Mouse (Mus musculus): Measurements from ENCODE around the gene Agbl2.
"Not testable (repeated sequence)": the region's sequence is repeated elsewhere in the genome, so short reads cannot be mapped to it uniquely, and the experiment has no call there.

Agbl2 gene

GRCm38 (mm10) chr2:90816144-90816543 lies 33.6 kb downstream of the Agbl2 start:
- no peak for DNase-seq (ENCODE audit: low spot score)

GRCm38 (mm10) chr2:90818710-90819109 lies 36.2 kb downstream of the Agbl2 start:
- DNase-seq (ENCODE audit: low spot score): no peak

GRCm38 (mm10) chr2:90820894-90821293 lies 38.4 kb downstream of the Agbl2 start:
- DNase-seq (ENCODE audit: low spot score): no peak

- DNase-seq (ENCODE audit: low spot score): no peak
Observed at GRCm38 (mm10) chr2:90822978-90823377, 40.5 kb downstream of the Agbl2 start.

GRCm38 (mm10) chr2:90823781-90824180 lies 41.3 kb downstream of the Agbl2 start:
- no peak for DNase-seq (ENCODE audit: low spot score)

- not testable (repeated sequence) for DNase-seq (ENCODE audit: low spot score)
Observed at GRCm38 (mm10) chr2:90824528-90824927, 42.0 kb downstream of the Agbl2 start.

GRCm38 (mm10) chr2:90825515-90826172 lies 43.1 kb downstream of the Agbl2 start:
- peak; percentile 47 for DNase-seq (ENCODE audit: low spot score)

GRCm38 (mm10) chr2:90828739-90829138 lies 46.2 kb downstream of the Agbl2 start:
- no peak for DNase-seq (ENCODE audit: low spot score)

GRCm38 (mm10) chr2:90833502-90833901 lies 51.0 kb downstream of the Agbl2 start:
- no peak for DNase-seq (ENCODE audit: low spot score)

GRCm38 (mm10) chr2:90838621-90839020 lies 56.1 kb downstream of the Agbl2 start:
- DNase-seq (ENCODE audit: low spot score): peak; percentile 4

- DNase-seq (ENCODE audit: low spot score): no peak
Observed at GRCm38 (mm10) chr2:90843666-90844065, 61.1 kb downstream of the Agbl2 start.

GRCm38 (mm10) chr2:90844262-90844661 lies 61.7 kb downstream of the Agbl2 start:
- no peak for DNase-seq (ENCODE audit: low spot score)

- no peak for DNase-seq (ENCODE audit: low spot score)
Observed at GRCm38 (mm10) chr2:90845234-90845633, 62.7 kb downstream of the Agbl2 start.

- no peak for DNase-seq (ENCODE audit: low spot score)
Observed at GRCm38 (mm10) chr2:90846171-90846570, 63.6 kb downstream of the Agbl2 start.

GRCm38 (mm10) chr2:90846597-90846954 lies 64.0 kb downstream of the Agbl2 start:
- DNase-seq (ENCODE audit: low spot score): no peak

GRCm38 (mm10) chr2:90846955-90847680 lies 64.6 kb downstream of the Agbl2 start, which contains the start of gene Mtch2:
Gene Mtch2, plus strand, starts transcription at chr2:90847155.
- peak; percentile 98 for DNase-seq (ENCODE audit: low spot score)

- no peak for DNase-seq (ENCODE audit: low spot score)
Observed at GRCm38 (mm10) chr2:90847681-90848050, 65.1 kb downstream of the Agbl2 start.

GRCm38 (mm10) chr2:90848331-90848730 lies 65.8 kb downstream of the Agbl2 start:
- DNase-seq (ENCODE audit: low spot score): peak; percentile 34

GRCm38 (mm10) chr2:90850401-90850800 lies 67.9 kb downstream of the Agbl2 start:
- no peak for DNase-seq (ENCODE audit: low spot score)

GRCm38 (mm10) chr2:90861486-90861885 lies 79.0 kb downstream of the Agbl2 start:
- no peak for DNase-seq (ENCODE audit: low spot score)

GRCm38 (mm10) chr2:90864184-90864583 lies 81.7 kb downstream of the Agbl2 start:
- no peak for DNase-seq (ENCODE audit: low spot score)

GRCm38 (mm10) chr2:90866524-90866923 lies 84.0 kb downstream of the Agbl2 start:
- DNase-seq (ENCODE audit: low spot score): peak; percentile 82

GRCm38 (mm10) chr2:90870136-90870601 lies 87.6 kb downstream of the Agbl2 start:
- peak; percentile 42 for DNase-seq (ENCODE audit: low spot score)
